Mouse (Mus musculus) naive thymus-derived CD4-positive, alpha-beta T cell, adult 2 months (primary cell): ENCODE measurements around the gene Ankrd36.
A peak's percentile ranks its signal among the peaks of the same experiment; 100 is the strongest.
"Not testable (repeated sequence)": the region's sequence is repeated elsewhere in the genome, so short reads cannot be mapped to it uniquely, and the experiment has no call there.

Experiments used
- DNase-seq: peaks from one replicate; pipeline ENCODE4 v3.0.0-alpha.2; 2011; ENCODE audit warnings: low read depth

The Ankrd36 gene

GRCm38 (mm10) chr11:5569474-5569873 lies at the start of gene Ankrd36:
TSS of gene Ankrd36 (plus strand) at chr11:5569684.
- no peak for DNase-seq

GRCm38 (mm10) chr11:5520412-5521265 lies 48.8 kb upstream of the Ankrd36 start, which contains the start of gene Xbp1:
TSS of gene Xbp1 (plus strand) at chr11:5520659.
- DNase-seq, result peak; percentile 94

- DNase-seq, result no peak
Measured at GRCm38 (mm10) chr11:5521266-5521515, 48.3 kb upstream of the Ankrd36 start.

- DNase-seq, result peak; percentile 78
Measured at GRCm38 (mm10) chr11:5521516-5522291, 47.8 kb upstream of the Ankrd36 start.

- DNase-seq, result no peak
Measured at GRCm38 (mm10) chr11:5522798-5523415, 46.6 kb upstream of the Ankrd36 start.

GRCm38 (mm10) chr11:5525418-5525817 lies 44.1 kb upstream of the Ankrd36 start:
- DNase-seq, result no peak

GRCm38 (mm10) chr11:5526573-5527439 lies 42.7 kb upstream of the Ankrd36 start:
- DNase-seq, result no peak

GRCm38 (mm10) chr11:5527865-5528523 lies 41.5 kb upstream of the Ankrd36 start:
- no peak for DNase-seq

- no peak for DNase-seq
Measured at GRCm38 (mm10) chr11:5528841-5529240, 40.6 kb upstream of the Ankrd36 start.

- no peak for DNase-seq
Measured at GRCm38 (mm10) chr11:5530172-5530571, 39.3 kb upstream of the Ankrd36 start.

GRCm38 (mm10) chr11:5530717-5531116 lies 38.8 kb upstream of the Ankrd36 start:
- no peak for DNase-seq

GRCm38 (mm10) chr11:5533108-5533507 lies 36.4 kb upstream of the Ankrd36 start:
- no peak for DNase-seq

- DNase-seq, result not testable (repeated sequence)
Measured at GRCm38 (mm10) chr11:5537454-5537853, 32.0 kb upstream of the Ankrd36 start.

GRCm38 (mm10) chr11:5540331-5540730 lies 29.2 kb upstream of the Ankrd36 start:
- DNase-seq, result no peak

- DNase-seq, result peak; percentile 71
Measured at GRCm38 (mm10) chr11:5541230-5541798, 28.2 kb upstream of the Ankrd36 start.

GRCm38 (mm10) chr11:5541799-5542481 lies 27.5 kb upstream of the Ankrd36 start, which contains the start of gene Ccdc117:
TSS of gene Ccdc117 (minus strand) at chr11:5542187.
- peak; percentile 85 for DNase-seq

- no peak for DNase-seq
Measured at GRCm38 (mm10) chr11:5542482-5543185, 26.9 kb upstream of the Ankrd36 start.

- no peak for DNase-seq
Measured at GRCm38 (mm10) chr11:5543281-5543680, 26.2 kb upstream of the Ankrd36 start.

- DNase-seq, result not testable (repeated sequence)
Measured at GRCm38 (mm10) chr11:5544709-5545108, 24.8 kb upstream of the Ankrd36 start.

GRCm38 (mm10) chr11:5545457-5545856 lies 24.0 kb upstream of the Ankrd36 start:
- no peak for DNase-seq
